Mouse (Mus musculus): ENCODE measurements around the gene Col11a2. TPM values are rescaled to one million over a fixed set of nuclear protein-coding genes. Genes with fewer than 3 reads are reported as not detected.

The Col11a2 gene
- polyA plus RNA-seq, 1 experiment from 2014 or later, result 0.91 TPM

GRCm38 (mm10) chr17:34088124-34088523 is 48.9 kb downstream of the Col11a2 start:
- Histone ChIP-seq H3K4me1 (replicated peaks; ENCODE audit: control insufficient read depth, insufficient read depth, low read length) (no peaks in the 10 kb centered on the region), H3K9ac (ENCODE audit: low read depth, low read length) (no peak overlapping the region), H3K4me3 (ENCODE audit: low read depth, low read length) (no peak overlapping the region), H3K36me3 (ENCODE audit: control insufficient read depth, insufficient read depth, low read length) (no peaks in the 10 kb centered on the region), H3K4me2 (replicated peaks; ENCODE audit: low read depth, low read length) (no peak overlapping the region), H3K27me3 (ENCODE audit: control insufficient read depth, insufficient read depth, low read length) (no peaks in the 10 kb centered on the region), H3K9me3 (ENCODE audit: control insufficient read depth, low read length) (no peaks in the 10 kb centered on the region), H3K27ac (ENCODE audit: low read depth, low read length) (no peak overlapping the region)
- no peak for ATAC-seq (ENCODE audit: low FRiP score)
- WGBS, result 91% methylated on average over 11 of the region's 11 CpGs
- no peak for DNase-seq (ENCODE audit: low spot score)

- H3K27ac ChIP-seq (ENCODE audit: low read depth, low read length), result no peak overlapping the region
- DNase-seq (ENCODE audit: low spot score) (peak; percentile 52), ATAC-seq (ENCODE audit: low FRiP score) (no peak)
- H3K9ac ChIP-seq (ENCODE audit: low read depth, low read length), result no peak overlapping the region; the same call in 1 of the 2 replicates
- H3K36me3 ChIP-seq (ENCODE audit: control insufficient read depth, insufficient read depth, low read length), result no peaks in the 10 kb centered on the region
- no peaks in the 10 kb centered on the region for H3K9me3 ChIP-seq (ENCODE audit: control insufficient read depth, low read length)
- no peak overlapping the region for H3K4me2 ChIP-seq (replicated peaks; ENCODE audit: low read depth, low read length)
- H3K4me3 ChIP-seq (ENCODE audit: low read depth, low read length), result no peak overlapping the region
- WGBS, result 49% methylated on average over 7 of the region's 7 CpGs
- H3K27me3 ChIP-seq (ENCODE audit: control insufficient read depth, insufficient read depth, low read length), result no peaks in the 10 kb centered on the region
- H3K4me1 ChIP-seq (replicated peaks; ENCODE audit: control insufficient read depth, insufficient read depth, low read length), result no peaks in the 10 kb centered on the region
These were observed 51.7 kb downstream of the Col11a2 start for GRCm38 (mm10) chr17:34090923-34091322.

GRCm38 (mm10) chr17:34092197-34092875 is 53.1 kb downstream of the Col11a2 start, which contains the start of gene H2-Oa:
TSS of gene H2-Oa (plus strand) at chr17:34092340.
- no peak for ATAC-seq (ENCODE audit: low FRiP score)
- no peaks in the 10 kb centered on the region for H3K27me3 ChIP-seq (ENCODE audit: control insufficient read depth, insufficient read depth, low read length)
- no peak within 1 kb of the TSS for H3K9ac ChIP-seq (ENCODE audit: low read depth, low read length)
- no peaks in the 10 kb centered on the region for H3K36me3 ChIP-seq (ENCODE audit: control insufficient read depth, insufficient read depth, low read length)
- no peak within 1 kb of the TSS for H3K4me3 ChIP-seq (ENCODE audit: low read depth, low read length)
- no peak for DNase-seq (ENCODE audit: low spot score)
- WGBS, result 45% methylated on average over 11 of the region's 11 CpGs
- no peaks in the 10 kb centered on the region for H3K4me1 ChIP-seq (replicated peaks; ENCODE audit: control insufficient read depth, insufficient read depth, low read length)
- H3K27ac ChIP-seq (ENCODE audit: low read depth, low read length), result no peak within 1 kb of the TSS
- H3K9me3 ChIP-seq (ENCODE audit: control insufficient read depth, low read length), result no peaks in the 10 kb centered on the region
- no peak within 1 kb of the TSS for H3K4me2 ChIP-seq (replicated peaks; ENCODE audit: low read depth, low read length)

DNA sequence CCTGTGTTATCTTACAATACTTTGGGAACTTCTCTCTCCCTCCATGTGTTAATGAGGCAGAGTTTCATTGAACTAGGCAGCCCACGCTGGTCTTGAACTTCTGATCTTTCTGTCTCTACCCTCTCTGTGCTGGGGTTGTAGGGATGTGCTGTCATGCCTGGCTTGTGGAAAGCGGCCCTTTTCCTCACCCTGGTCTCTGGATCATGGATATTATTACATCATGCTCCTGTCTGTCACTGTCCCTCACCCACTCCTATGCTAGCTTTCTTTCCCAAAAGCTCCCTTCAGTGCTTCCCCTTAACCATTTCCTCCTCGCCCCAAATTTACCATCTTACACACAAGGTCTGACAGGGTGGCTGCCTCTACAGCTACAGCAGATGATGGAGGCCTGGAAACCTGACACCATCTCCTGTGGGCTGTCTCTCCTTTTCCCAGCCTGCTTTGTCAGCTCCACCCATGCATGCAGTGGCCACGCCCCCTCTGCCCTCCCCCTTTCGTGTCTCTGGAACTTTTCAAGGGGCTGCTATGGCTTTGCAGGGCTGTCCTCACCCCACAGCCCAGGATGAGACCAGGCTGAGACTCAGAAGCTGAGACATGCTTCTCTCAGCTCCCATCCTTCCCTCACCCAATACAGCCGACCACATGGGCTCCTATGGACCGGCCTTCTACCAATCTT is 54.1 kb downstream of the Col11a2 start:
- no peaks in the 10 kb centered on the region for H3K27me3 ChIP-seq (ENCODE audit: control insufficient read depth, insufficient read depth, low read length)
- H3K9me3 ChIP-seq (ENCODE audit: control insufficient read depth, low read length), result no peaks in the 10 kb centered on the region
- no peak overlapping the region for H3K27ac ChIP-seq (ENCODE audit: low read depth, low read length)
- H3K9ac ChIP-seq (ENCODE audit: low read depth, low read length), result no peak overlapping the region
- H3K4me1 ChIP-seq (replicated peaks; ENCODE audit: control insufficient read depth, insufficient read depth, low read length), result no peaks in the 10 kb centered on the region
- no peak overlapping the region for H3K4me2 ChIP-seq (replicated peaks; ENCODE audit: low read depth, low read length)
- H3K4me3 ChIP-seq (ENCODE audit: low read depth, low read length), result no peak overlapping the region
- DNase-seq (ENCODE audit: low spot score), result peak; percentile 65
- 0 out of 2 replicates have a peak, but pooled peaks have one; percentile 53 for ATAC-seq (ENCODE audit: low FRiP score)
- no peaks in the 10 kb centered on the region for H3K36me3 ChIP-seq (ENCODE audit: control insufficient read depth, insufficient read depth, low read length)
- WGBS, result 25% methylated on average over 7 of the region's 7 CpGs

DNA sequence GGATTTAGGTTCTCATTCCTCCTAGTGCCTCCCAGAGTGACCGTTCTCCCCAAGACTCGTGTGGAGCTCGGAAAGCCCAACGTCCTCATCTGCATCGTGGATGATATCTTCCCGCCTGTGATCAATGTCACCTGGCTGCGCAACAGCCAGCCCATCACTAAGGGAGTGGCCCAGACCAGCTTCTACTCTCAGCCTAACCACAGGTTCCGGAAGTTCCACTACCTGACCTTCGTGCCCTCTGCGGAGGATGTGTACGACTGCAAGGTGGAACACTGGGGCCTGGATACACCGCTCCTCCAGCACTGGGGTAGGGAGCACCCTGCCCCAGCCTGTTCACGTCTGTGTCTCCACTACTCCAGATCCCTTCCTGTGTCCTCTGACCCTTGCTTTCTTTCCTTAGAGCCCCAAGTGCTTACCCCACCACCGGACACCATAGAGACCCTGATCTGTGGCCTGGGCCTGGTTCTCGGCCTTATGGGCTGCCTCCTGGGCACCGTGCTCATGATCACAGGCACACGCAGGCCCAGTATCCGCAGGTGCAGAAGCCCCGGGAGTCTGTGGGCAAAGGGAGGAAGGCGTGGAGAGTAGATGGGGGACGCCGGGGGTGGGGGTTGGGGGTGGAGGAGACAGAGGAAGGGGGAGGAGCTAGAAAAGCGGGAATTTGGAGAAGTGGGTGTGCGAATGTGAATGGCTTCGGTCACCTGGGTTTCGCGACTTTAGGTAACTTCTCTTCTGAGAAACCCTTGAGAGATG is 55.2 kb downstream of the Col11a2 start:
- H3K27me3 ChIP-seq (ENCODE audit: control insufficient read depth, insufficient read depth, low read length), result no peaks in the 10 kb centered on the region
- DNase-seq (ENCODE audit: low spot score) (no peak), ATAC-seq (ENCODE audit: low FRiP score) (no peak)
- no peaks in the 10 kb centered on the region for H3K4me1 ChIP-seq (replicated peaks; ENCODE audit: control insufficient read depth, insufficient read depth, low read length)
- H3K4me3 ChIP-seq (ENCODE audit: low read depth, low read length), result no peak overlapping the region
- no peaks in the 10 kb centered on the region for H3K9me3 ChIP-seq (ENCODE audit: control insufficient read depth, low read length)
- 81% methylated on average over 27 of the region's 27 CpGs for WGBS
- H3K36me3 ChIP-seq (ENCODE audit: control insufficient read depth, insufficient read depth, low read length), result no peaks in the 10 kb centered on the region
- H3K9ac ChIP-seq (ENCODE audit: low read depth, low read length), result no peak overlapping the region
- H3K4me2 ChIP-seq (replicated peaks; ENCODE audit: low read depth, low read length), result no peak overlapping the region
- H3K27ac ChIP-seq (ENCODE audit: low read depth, low read length), result no peak overlapping the region

- H3K4me2 ChIP-seq (replicated peaks; ENCODE audit: low read depth, low read length), result no peak overlapping the region
- WGBS, result 85% methylated on average over 3 of the region's 3 CpGs
- ATAC-seq (ENCODE audit: low FRiP score), result no peak
These were observed 57.3 kb downstream of the Col11a2 start for GRCm38 (mm10) chr17:34096497-34097010.

GRCm38 (mm10) chr17:34097272-34097671 is 58.0 kb downstream of the Col11a2 start:
- Histone ChIP-seq H3K4me3 (ENCODE audit: low read depth, low read length) (no peak overlapping the region), H3K36me3 (ENCODE audit: control insufficient read depth, insufficient read depth, low read length) (no peaks in the 10 kb centered on the region), H3K4me1 (replicated peaks; ENCODE audit: control insufficient read depth, insufficient read depth, low read length) (no peaks in the 10 kb centered on the region), H3K27me3 (ENCODE audit: control insufficient read depth, insufficient read depth, low read length) (no peaks in the 10 kb centered on the region), H3K27ac (ENCODE audit: low read depth, low read length) (no peak overlapping the region), H3K9me3 (ENCODE audit: control insufficient read depth, low read length) (no peaks in the 10 kb centered on the region), H3K9ac (ENCODE audit: low read depth, low read length) (no peak overlapping the region), H3K4me2 (replicated peaks; ENCODE audit: low read depth, low read length) (no peak overlapping the region)
- ATAC-seq (ENCODE audit: low FRiP score) (no peak), DNase-seq (ENCODE audit: low spot score) (no peak)
- WGBS, result 72% methylated on average over 5 of the region's 5 CpGs

More at GRCm38 (mm10) chr17:34096497-34097010, 57.3 kb downstream of the Col11a2 start:
- H3K27me3 ChIP-seq (ENCODE audit: control insufficient read depth, insufficient read depth, low read length), result no peaks in the 10 kb centered on the region
- DNase-seq (ENCODE audit: low spot score), result no peak
- no peaks in the 10 kb centered on the region for H3K9me3 ChIP-seq (ENCODE audit: control insufficient read depth, low read length)
- no peak overlapping the region for H3K4me3 ChIP-seq (ENCODE audit: low read depth, low read length)
- H3K36me3 ChIP-seq (ENCODE audit: control insufficient read depth, insufficient read depth, low read length), result no peaks in the 10 kb centered on the region
- no peak overlapping the region for H3K9ac ChIP-seq (ENCODE audit: low read depth, low read length)
- H3K4me1 ChIP-seq (replicated peaks; ENCODE audit: control insufficient read depth, insufficient read depth, low read length), result no peaks in the 10 kb centered on the region
- H3K27ac ChIP-seq (ENCODE audit: low read depth, low read length), result no peak overlapping the region

DNA sequence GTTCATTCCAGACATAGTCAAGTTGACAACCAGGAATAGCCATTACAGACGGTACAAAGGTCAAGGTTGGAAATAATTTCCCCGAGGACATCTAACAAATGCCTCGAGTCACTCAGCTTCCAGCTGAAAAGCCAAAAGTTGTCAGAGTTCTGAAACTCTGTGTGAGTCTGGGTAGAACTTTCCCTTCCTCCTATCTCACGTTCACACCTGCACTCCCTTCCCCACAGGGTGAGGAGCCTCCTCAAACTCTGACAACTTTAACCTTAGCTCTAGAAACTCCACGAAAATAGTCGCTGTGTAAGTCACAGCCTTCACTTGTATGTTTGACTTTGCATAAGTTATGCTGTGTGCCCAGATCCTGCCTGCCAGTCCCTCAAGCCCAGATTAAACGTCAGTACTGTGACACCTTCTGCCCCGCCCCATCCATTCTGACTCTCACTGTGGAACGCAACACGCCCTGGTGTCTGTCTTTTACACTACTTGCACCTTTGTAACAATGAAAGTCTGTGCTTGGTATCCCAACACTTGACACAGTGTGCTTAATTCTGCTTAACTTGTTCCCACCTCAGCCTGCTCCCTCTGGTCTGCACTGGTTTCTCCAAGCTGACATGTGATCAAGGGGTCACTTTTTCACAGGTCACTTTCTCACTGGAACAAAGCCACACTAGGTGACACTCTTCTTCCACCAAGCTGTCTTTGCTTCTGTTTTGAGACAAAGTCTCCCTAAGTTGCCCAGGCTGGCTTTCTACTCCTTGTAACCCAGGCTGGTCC is 59.7 kb downstream of the Col11a2 start:
- Histone ChIP-seq H3K27me3 (ENCODE audit: control insufficient read depth, insufficient read depth, low read length) (no peaks in the 10 kb centered on the region), H3K9me3 (ENCODE audit: control insufficient read depth, low read length) (no peaks in the 10 kb centered on the region), H3K9ac (ENCODE audit: low read depth, low read length) (no peak overlapping the region), H3K27ac (ENCODE audit: low read depth, low read length) (no peak overlapping the region), H3K4me3 (ENCODE audit: low read depth, low read length) (no peak overlapping the region), H3K36me3 (ENCODE audit: control insufficient read depth, insufficient read depth, low read length) (no peaks in the 10 kb centered on the region), H3K4me1 (replicated peaks; ENCODE audit: control insufficient read depth, insufficient read depth, low read length) (no peaks in the 10 kb centered on the region), H3K4me2 (replicated peaks; ENCODE audit: low read depth, low read length) (no peak overlapping the region)
- no peak for DNase-seq (ENCODE audit: low spot score)
- ATAC-seq (ENCODE audit: low FRiP score), result no peak
- WGBS, result 64% methylated on average over 10 of the region's 10 CpGs

Measured in hindbrain, embryonic 11.5 days (tissue).